Mouse (Mus musculus): ENCODE measurements at regions not wholly inside any gene's neighbourhood (a gene's known extent, or its start where the extent isn't known, plus 50 kb on each side); places are given as distances from the start of the nearest gene placed in this dataset.

- DNase-seq (ENCODE audit: low read depth, low spot score), result peak; percentile 8
Observed at GRCm38 (mm10) chrX:76010631-76011030, 135.6 kb upstream of the Pls3 start.

- DNase-seq (ENCODE audit: low read depth, low spot score), result no peak
Observed at GRCm38 (mm10) chrX:75978562-75978961, 103.6 kb upstream of the Pls3 start.

GRCm38 (mm10) chrX:75974671-75975070, 99.7 kb upstream of the Pls3 start:
- no peak for DNase-seq (ENCODE audit: low read depth, low spot score)

GRCm38 (mm10) chrX:75949694-75950093, 74.7 kb upstream of the Pls3 start:
- DNase-seq (ENCODE audit: low read depth, low spot score), result no peak

GRCm38 (mm10) chrX:75928903-75929302, 53.9 kb upstream of the Pls3 start:
- no peak for DNase-seq (ENCODE audit: low read depth, low spot score)
